Mouse (Mus musculus): Measurements from ENCODE around the gene Cltb.

DNA sequence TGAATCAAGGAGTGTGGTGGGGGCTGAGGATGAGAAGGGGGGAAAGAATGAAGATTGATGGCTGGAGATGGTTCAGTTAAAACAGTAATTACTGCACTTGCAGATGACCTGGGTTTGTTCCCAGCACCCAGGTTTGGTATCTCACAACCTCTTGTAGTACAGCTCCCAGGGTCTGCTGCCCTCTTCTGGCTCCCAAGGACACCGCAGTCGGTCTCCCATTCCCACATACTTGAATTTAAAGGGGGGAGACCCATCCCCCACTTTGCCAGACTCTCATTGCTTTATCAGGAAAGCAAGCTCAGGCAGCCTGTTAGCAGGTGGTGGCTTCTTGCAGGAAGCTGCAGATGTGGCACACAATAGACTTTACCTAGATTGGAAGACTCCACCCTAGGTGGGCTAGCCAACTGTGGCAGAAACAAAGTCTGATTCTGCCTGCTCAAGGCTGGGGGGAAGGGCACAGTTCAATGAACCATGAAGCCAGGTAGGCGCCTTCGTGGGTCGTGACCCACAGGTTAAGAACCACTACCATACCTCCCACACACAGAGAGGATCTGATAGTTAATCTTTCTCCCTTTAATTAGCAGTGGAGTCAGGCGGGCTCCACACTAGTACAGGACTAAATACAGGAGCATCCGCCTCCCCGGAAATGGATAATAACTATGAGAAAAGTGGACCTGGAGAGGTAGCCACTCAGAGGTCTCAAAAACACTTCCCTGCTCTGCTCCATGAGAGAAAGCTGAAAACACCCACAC, 45.4 kb downstream of the Cltb start:
- peak; percentile 43; the same call in 1 of the 2 replicates for TF ChIP-seq CTCF (IDR thresholded peaks at IDR 0.05; ENCODE audit: extremely low read depth, insufficient read depth, insufficient read length, insufficient replicate concordance)
- no peak for TF ChIP-seq POLR2A (IDR thresholded peaks at IDR 0.05; ENCODE audit: low read depth, low read length)
